Mouse (Mus musculus) midbrain, postnatal 0 days (tissue): ENCODE results near the gene Gm26602. TPM values are rescaled to one million over a fixed set of nuclear protein-coding genes. Genes with fewer than 3 reads are reported as not detected.
A peak's percentile ranks its signal among the peaks of the same experiment; 100 is the strongest.

Experiments
- ATAC-seq: fragments of 200-750 bp; cut with Nextera tagmentation; 2 replicates; pipeline ENCODE4 v1.8.0; 2017; ENCODE audit warnings: moderate number of reproducible peaks, mild to moderate bottlenecking, moderate TSS enrichment, moderate library complexity; ENCODE audit not compliant: low FRiP score
- DNase-seq: peaks from one replicate; pipeline ENCODE4 v3.0.0-alpha.2; 2015; ENCODE audit warnings: low spot score
- H3K27ac ChIP-seq: fragments of 300-500 bp; sonication (generic); 2 replicates; pipeline ENCODE4 v1.5.1; 2014; ENCODE audit warnings: low read depth, mild to moderate bottlenecking, low read length, mixed read lengths
- H3K27me3 ChIP-seq: fragments of 300-500 bp; sonication (generic); 2 replicates; pipeline ENCODE4 v1.6.1; 2014; ENCODE audit warnings: low read length, control low read depth, mixed read lengths; ENCODE audit not compliant: insufficient read depth
- H3K36me3 ChIP-seq: fragments of 300-500 bp; sonication (generic); 2 replicates; pipeline ENCODE4 v1.6.1; 2014; ENCODE audit warnings: low read length, control low read depth, mixed read lengths; ENCODE audit not compliant: insufficient read depth
- H3K4me1 ChIP-seq: fragments of 300-500 bp; sonication (generic); 2 replicates; pipeline ENCODE4 v1.6.1; 2014; ENCODE audit warnings: mild to moderate bottlenecking, control low read depth, antibody characterized with exemption, low read length, mixed read lengths; ENCODE audit not compliant: insufficient read depth
- H3K4me2 ChIP-seq: fragments of 300-500 bp; sonication (generic); 2 replicates; pipeline ENCODE4 v1.6.1; 2014; ENCODE audit warnings: low read depth, mild to moderate bottlenecking, low read length, mixed read lengths; ENCODE audit not compliant: poor library complexity, severe bottlenecking
- H3K4me3 ChIP-seq: fragments of 300-500 bp; sonication (generic); 2 replicates; pipeline ENCODE4 v1.5.1; 2014; ENCODE audit warnings: low read depth, mild to moderate bottlenecking, low read length, moderate library complexity
- H3K9ac ChIP-seq: fragments of 300-500 bp; sonication (generic); replicated peaks from 2 replicates; pipeline ENCODE4 v1.6.1; 2014; ENCODE audit warnings: mild to moderate bottlenecking, low read length, moderate library complexity, mixed read lengths; ENCODE audit not compliant: poor library complexity, severe bottlenecking
- H3K9me3 ChIP-seq: fragments of 300-500 bp; sonication (generic); 2 replicates; pipeline ENCODE4 v1.6.1; 2016; ENCODE audit warnings: low read length, control low read depth
- CTCF ChIP-seq: IDR thresholded peaks from 2 replicates; pipeline ENCODE4 v1.5.1; 2016; ENCODE audit warnings: antibody characterized with exemption, mild to moderate bottlenecking
- WGBS: fragments of 180-500 bp; shearing (Covaris S2); extraction: QIAGEN DNeasy Blood & Tissue Kit; methylation state at CpG from one replicate; pipeline ENCODE4 v1.1.7; 2014; 5-methylcytosine and 5-hydroxymethylcytosine counted together
- polyA plus RNA-seq: library from polyadenylated mRNA; unstranded; fragments of >200 nt; fragmentation: Nextera tagmentation; extraction: Ambion mirVana; gene quantifications from 2 replicates; pipeline ENCODE4 v1.2.1, GENCODE M21; 2015
- total RNA-seq: library from RNA; depleted of rRNA; stranded (reverse); fragments of >200 nt; gene quantifications from 2 replicates; pipeline ENCODE4 v1.2.3, GENCODE M21; 2014; rRNA removed

Gm26602 gene
- total RNA-seq = not detected in 2 replicates
- 7.4 and 17.3 TPM in 2 replicates for polyA plus RNA-seq

GRCm38 (mm10) chr10:79910556-79910955 lies at the start of gene Gm26602:
Gene Gm26602, plus strand, starts transcription at chr10:79910856.
- no peaks in the 10 kb centered on the region for H3K27me3 ChIP-seq
- no peak within 1 kb of the TSS for H3K9ac ChIP-seq
- no peak within 1 kb of the TSS for H3K4me2 ChIP-seq
- 93% methylated on average over 4 of the region's 4 CpGs for WGBS
- peak within 1 kb of the TSS; percentile 87 for H3K27ac ChIP-seq
- no peak for ATAC-seq
- peaks cover 26% of the 10 kb centered on the region for H3K36me3 ChIP-seq
- H3K4me3 ChIP-seq = no peak within 1 kb of the TSS
- H3K4me1 ChIP-seq = peaks cover 6% of the 10 kb centered on the region; the same call in 1 of the 2 replicates
- no peak for TF ChIP-seq CTCF
- no peaks in the 10 kb centered on the region for H3K9me3 ChIP-seq
- no peak for DNase-seq

- WGBS = 80% methylated on average over 25 of the region's 25 CpGs
- no peak overlapping the region for H3K27ac ChIP-seq
Measured at GRCm38 (mm10) chr10:79861230-79862048, 49.2 kb upstream of the Gm26602 start.

GRCm38 (mm10) chr10:79862049-79862788 lies 48.4 kb upstream of the Gm26602 start:
- no peaks in the 10 kb centered on the region for H3K9me3 ChIP-seq
- WGBS = 80% methylated on average over 23 of the region's 23 CpGs
- H3K4me3 ChIP-seq = no peak overlapping the region
- DNase-seq (peak; percentile 57), ATAC-seq (no peak)
- no peak overlapping the region for H3K9ac ChIP-seq
- H3K27ac ChIP-seq = no peak overlapping the region
- H3K4me1 ChIP-seq = peaks cover 6% of the 10 kb centered on the region; the same call in 1 of the 2 replicates
- no peak overlapping the region for H3K4me2 ChIP-seq
- no peak for TF ChIP-seq CTCF
- H3K36me3 ChIP-seq = peaks cover 66% of the 10 kb centered on the region
- H3K27me3 ChIP-seq = no peaks in the 10 kb centered on the region

More at GRCm38 (mm10) chr10:79861230-79862048, 49.2 kb upstream of the Gm26602 start:
- no peak for ATAC-seq
- TF ChIP-seq CTCF = no peak
- Histone ChIP-seq H3K4me3 (no peak overlapping the region), H3K36me3 (peaks cover 58% of the 10 kb centered on the region), H3K4me1 (peaks cover 14% of the 10 kb centered on the region), H3K9ac (no peak overlapping the region), H3K9me3 (no peaks in the 10 kb centered on the region), H3K4me2 (no peak overlapping the region), H3K27me3 (no peaks in the 10 kb centered on the region)
- no peak for DNase-seq

- H3K27me3 ChIP-seq = no peaks in the 10 kb centered on the region
- no peaks in the 10 kb centered on the region for H3K9me3 ChIP-seq
- TF ChIP-seq CTCF = no peak
- H3K27ac ChIP-seq = no peak overlapping the region
- H3K4me2 ChIP-seq = no peak overlapping the region
- H3K9ac ChIP-seq = no peak overlapping the region
- H3K4me3 ChIP-seq = no peak overlapping the region
- H3K4me1 ChIP-seq = no peaks in the 10 kb centered on the region
- no peak for ATAC-seq
- peaks cover 68% of the 10 kb centered on the region for H3K36me3 ChIP-seq
- DNase-seq = no peak
- WGBS = 72% methylated on average over 10 of the region's 10 CpGs
Measured at GRCm38 (mm10) chr10:79862925-79863324, 47.7 kb upstream of the Gm26602 start.

GRCm38 (mm10) chr10:79864351-79865188 lies 46.1 kb upstream of the Gm26602 start:
- H3K27ac ChIP-seq = peak overlapping the region; percentile 51; the same call in 1 of the 2 replicates
- no peak overlapping the region for H3K4me2 ChIP-seq
- no peak for TF ChIP-seq CTCF
- DNase-seq (no peak), ATAC-seq (no peak)
- no peak overlapping the region for H3K4me3 ChIP-seq
- H3K4me1 ChIP-seq = peaks cover 3% of the 10 kb centered on the region; the same call in 1 of the 2 replicates
- H3K9ac ChIP-seq = no peak overlapping the region
- 50% methylated on average over 9 of the region's 10 CpGs for WGBS
- no peaks in the 10 kb centered on the region for H3K27me3 ChIP-seq
- no peaks in the 10 kb centered on the region for H3K9me3 ChIP-seq
- H3K36me3 ChIP-seq = peaks cover 61% of the 10 kb centered on the region
